Mouse (Mus musculus) kidney, adult 9 months (tissue): ENCODE results near the gene Hk3.

Experiments used
- DNase-seq: peaks from one replicate; pipeline ENCODE4 v3.0.0; 2022

The Hk3 gene

GRCm38 (mm10) chr13:55000433-55000832 is 20.8 kb downstream of the Hk3 start:
- no peak for DNase-seq

GRCm38 (mm10) chr13:54997568-54997967 is 23.6 kb downstream of the Hk3 start:
- no peak for DNase-seq

GRCm38 (mm10) chr13:54995161-54995560 is 26.0 kb downstream of the Hk3 start:
- DNase-seq: no peak

DNA sequence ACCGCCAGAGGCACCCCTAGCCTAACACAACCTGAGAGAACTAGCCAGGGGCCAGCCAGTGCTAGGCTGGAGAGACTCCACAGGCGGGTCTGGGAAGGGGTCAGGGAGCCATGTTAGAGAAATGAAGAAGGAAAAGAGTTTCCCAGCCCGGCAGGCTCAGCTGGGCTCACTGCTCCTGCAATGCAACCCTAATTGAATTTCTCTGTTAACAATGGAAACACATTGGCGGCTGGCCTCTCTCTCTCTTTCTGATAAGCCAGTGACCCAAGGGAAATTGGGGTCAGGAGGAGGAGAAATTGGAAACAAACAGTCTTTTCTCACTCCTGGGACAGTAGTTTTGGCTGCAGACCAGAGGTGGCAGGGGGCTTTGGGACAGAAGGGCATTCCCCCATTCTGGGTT is 26.6 kb downstream of the Hk3 start:
- no peak for DNase-seq

- DNase-seq: no peak
Measured at GRCm38 (mm10) chr13:54992215-54992614, 29.0 kb downstream of the Hk3 start.

DNA sequence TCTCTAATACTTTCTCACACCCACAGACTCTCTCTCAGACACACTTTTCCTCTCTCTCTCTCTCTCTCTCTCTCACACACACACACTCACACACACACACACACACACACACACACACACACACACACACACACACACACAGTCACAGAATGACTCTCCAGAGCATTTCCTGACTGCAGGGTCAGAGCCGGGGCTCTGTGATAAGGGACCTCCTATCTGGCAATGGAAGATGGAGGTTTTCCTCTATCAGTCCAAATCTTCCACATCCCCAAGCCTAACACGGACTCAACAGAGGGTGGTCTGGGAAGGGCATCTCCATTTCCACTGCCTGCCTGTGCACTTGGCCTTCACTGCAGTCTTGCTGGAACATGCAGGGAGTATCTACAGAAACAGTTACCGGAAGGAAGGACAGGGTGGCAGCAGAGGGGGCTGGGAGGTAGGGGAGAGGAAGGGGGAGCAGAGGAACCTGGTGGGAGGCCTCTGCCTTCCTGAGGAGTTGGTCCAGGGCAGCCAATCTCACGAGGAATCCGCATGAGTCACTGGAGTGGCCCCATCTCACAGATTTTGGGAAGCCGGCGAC is 32.9 kb downstream of the Hk3 start:
- DNase-seq: no peak

- DNase-seq: no peak
Measured at GRCm38 (mm10) chr13:54987405-54987804, 33.8 kb downstream of the Hk3 start.

- DNase-seq: no peak
Measured at GRCm38 (mm10) chr13:54983614-54984013, 37.6 kb downstream of the Hk3 start.

- DNase-seq: no peak
Measured at GRCm38 (mm10) chr13:54983001-54983400, 38.2 kb downstream of the Hk3 start.

DNA sequence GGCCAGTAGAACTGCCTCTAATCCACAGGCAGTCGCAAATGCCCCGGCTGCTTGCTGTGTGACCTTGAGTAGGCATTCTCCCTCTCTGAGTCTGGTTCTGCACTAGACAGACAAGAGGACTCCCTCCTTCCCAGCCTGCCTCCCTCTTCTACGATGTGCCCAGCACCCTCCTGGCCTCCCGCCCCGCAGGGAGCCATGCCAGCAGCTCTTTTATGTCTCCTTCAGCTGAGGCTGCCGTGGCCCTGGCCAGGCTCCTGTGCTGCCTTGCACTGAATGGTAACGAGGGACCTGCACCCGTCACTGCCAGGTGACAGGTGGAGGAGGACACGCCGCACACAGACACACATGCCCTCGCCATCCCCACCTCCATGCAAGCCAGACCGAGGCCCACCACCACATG is 40.2 kb downstream of the Hk3 start:
- DNase-seq: no peak

GRCm38 (mm10) chr13:54978804-54979203 is 42.4 kb downstream of the Hk3 start:
- DNase-seq: no peak

- DNase-seq: no peak
Measured at GRCm38 (mm10) chr13:54975546-54975945, 45.6 kb downstream of the Hk3 start.

- peak; percentile 41 for DNase-seq
Measured at GRCm38 (mm10) chr13:54970521-54971247, 50.5 kb downstream of the Hk3 start.

- no peak for DNase-seq
Measured at GRCm38 (mm10) chr13:54969513-54969912, 51.7 kb downstream of the Hk3 start.

DNA sequence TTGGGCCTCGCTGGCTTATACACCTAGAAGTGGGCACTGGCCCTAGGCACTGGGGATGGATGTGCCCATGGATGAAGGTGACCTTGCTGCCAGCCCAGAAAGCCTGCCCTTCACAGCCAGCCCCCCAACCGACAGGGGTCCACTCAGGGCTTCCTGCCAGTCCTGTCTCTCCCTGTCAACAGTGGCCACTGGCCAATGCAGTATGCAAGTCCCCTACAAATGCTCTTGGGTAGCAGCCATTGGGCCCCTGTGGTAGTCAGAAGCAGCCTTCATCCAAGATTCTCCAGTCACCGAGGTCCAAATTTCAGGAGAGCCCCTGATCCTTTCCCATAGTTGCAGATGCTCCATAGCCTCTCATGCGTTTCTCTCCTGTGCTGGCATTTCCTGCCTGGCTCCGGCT is 52.5 kb downstream of the Hk3 start:
- no peak for DNase-seq

GRCm38 (mm10) chr13:54967501-54967900 is 53.7 kb downstream of the Hk3 start:
- no peak for DNase-seq

- no peak for DNase-seq
Measured at GRCm38 (mm10) chr13:54965256-54965655, 55.9 kb downstream of the Hk3 start.

- DNase-seq: no peak
Measured at GRCm38 (mm10) chr13:54960491-54960890, 60.7 kb downstream of the Hk3 start.

DNA sequence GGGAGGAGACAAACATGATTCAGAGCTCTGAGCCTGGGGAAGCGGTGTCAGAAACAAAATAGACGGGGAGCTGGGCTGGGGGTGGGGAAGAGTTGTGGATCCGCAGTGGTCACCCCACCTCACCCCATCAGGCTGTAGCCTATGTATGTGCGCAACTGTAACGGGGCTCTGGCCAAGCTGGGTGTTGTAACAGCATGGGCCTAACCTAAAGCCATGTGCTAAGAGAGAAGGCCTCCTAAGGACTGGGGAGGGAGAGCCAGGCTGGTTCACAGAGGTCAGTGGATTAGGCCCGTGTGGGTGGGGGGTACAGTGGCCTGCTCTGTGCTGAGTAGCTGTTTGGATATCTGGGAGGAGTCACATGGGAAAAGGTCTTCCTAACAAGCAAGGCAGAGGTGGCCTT is 61.3 kb downstream of the Hk3 start:
- DNase-seq: no peak

DNA sequence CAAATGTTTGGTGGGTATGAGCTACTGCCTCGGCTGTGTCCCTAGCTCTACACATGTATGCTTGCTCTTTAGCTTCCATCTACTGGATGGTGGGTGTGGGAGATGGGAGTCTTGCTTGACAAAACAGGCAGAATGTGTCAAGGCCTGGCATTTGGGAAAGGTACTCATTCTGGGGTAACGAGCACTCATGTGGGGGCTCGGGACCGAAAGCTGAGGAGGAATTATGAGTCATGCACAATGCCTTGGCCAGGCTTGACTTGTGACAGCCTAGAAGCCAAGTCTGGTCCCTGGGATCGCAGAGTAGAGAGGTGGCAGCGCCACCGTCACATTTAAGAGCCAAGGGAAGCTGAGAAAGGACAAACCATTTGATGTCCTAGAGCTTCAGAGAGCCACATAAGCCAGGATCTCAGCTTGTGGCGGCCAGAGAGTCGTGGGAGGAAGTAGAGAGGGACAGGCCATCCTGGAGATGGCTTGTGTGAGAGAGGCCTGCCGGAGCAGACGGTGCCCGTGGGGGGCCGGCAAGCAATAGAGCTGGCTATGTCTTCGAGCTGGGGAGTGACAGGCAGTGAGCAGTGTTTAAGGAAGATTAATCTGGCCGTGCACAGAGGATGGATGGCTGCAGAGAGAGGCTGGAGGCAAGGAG is 62.0 kb downstream of the Hk3 start:
- DNase-seq: no peak

DNA sequence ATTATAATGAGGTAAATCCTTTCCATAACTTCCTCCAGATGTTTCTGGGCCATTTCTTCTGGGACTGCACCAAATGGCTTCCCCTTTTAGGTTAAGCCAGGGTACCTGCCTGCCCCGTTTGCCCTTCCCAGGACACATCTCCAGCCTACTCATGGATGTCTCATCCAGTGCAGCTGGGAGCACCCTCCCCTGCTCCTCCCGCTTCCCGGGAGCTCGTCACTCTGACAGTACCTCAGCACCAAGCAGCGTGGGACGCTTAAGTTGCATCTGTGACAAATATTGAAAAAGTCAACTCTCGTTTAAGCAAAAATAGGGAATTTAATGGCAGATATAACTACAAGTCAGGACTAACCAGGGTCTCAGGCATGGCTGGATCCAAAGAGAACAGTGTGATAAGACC is 63.9 kb downstream of the Hk3 start:
- DNase-seq: no peak
